Mouse (Mus musculus): Measurements from ENCODE around the gene Pole3.

The Pole3 gene

DNA sequence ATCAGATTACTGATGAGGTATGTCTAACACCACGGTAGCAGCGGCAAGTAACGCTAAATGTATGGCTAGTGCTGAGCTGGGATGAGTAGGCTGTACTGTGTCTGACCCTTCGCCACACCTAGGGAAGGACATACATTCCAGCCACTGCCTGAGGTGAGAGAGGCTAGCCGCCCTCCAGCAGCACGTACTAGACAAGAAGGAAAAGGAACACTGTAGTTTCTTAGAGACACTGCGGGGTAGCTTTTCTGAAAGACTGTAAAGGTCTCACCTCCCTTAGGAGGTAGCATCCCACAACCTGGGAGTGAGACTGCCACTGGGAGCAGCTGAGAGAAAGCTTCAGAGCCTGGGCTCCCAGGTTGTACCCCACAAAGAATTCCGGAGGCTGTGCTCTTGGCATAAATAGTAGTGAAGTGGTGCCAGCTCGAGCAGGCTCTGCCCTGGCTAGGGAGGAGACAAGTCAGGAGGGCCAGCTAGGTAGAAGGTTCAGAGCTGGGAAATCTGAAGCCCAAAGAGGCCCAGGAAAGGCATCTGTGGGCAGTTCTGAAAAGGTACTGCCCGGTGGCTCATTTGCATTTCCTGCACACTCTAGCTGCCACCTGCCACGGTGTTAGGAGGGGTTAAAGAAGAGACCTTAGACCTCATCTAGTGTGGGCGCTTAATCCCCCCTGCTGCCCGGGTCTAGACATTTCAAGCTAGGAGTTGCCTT, 6.3 kb downstream of the Pole3 start:
- DNase-seq (ENCODE audit: low read depth, low spot score): no peak

DNA sequence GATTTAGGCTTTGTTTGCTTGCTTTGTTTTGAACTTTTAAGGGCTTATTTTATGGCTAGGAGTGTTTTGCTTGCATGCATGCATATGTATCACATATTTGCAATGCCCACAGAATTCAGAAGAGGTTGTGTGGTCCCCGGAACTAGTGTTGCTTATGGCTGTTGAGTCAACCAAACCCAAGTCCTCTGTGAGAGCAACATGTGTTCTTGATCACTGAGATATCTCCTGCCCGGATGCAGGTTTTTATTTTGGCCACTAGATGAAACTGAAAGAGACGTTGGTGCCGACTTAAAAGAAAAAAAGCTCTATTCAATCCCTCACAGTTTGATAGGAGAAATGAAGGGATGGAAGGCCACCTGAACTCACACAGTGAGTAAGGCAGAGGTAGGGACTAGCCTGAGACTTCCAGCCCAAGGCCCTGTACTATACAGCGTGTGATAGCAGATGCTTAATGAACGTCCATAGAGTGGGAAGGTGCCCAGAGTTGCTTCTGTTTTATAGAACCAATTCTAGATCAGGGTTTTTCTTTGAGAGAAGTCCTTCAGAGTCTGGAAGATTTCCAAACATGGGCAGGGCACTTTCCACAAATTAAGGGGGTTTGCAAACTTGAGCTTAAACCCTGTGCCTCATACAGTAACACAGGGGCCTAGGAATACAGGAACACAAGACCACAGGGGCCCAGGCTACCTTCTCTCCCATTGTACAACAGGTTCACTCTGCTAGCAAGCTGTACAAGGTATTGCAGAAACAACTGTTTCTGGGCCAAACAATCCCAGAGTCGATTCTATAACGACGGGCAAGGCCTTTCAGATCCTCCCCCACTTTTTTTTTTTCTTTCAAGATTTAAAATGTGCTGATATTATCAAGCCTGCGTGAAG, 7.1 kb downstream of the Pole3 start:
- DNase-seq (ENCODE audit: low read depth, low spot score): no peak

GRCm38 (mm10) chr4:62517046-62517445, 7.8 kb downstream of the Pole3 start:
- DNase-seq (ENCODE audit: low read depth, low spot score): no peak

DNA sequence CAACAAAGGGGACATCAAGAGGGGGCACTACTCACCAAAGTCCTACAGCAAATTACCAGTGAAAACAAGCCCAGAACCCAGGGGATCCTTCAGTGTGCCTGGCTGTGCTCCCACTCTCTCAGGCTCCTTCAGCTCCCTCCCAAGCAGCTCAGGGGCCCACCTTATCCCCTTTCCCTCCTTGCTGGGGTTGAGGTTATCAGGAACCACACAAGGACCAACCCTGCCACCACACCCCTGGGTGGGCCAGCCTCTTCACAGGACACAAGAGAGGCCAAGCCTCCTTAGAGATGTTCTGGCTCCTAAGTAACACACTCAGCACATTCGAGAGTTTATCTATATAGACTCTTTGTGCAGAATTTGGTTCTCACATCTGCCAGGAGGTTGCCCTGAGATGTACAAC, 8.3 kb downstream of the Pole3 start:
- DNase-seq (ENCODE audit: low read depth, low spot score): no peak

DNA sequence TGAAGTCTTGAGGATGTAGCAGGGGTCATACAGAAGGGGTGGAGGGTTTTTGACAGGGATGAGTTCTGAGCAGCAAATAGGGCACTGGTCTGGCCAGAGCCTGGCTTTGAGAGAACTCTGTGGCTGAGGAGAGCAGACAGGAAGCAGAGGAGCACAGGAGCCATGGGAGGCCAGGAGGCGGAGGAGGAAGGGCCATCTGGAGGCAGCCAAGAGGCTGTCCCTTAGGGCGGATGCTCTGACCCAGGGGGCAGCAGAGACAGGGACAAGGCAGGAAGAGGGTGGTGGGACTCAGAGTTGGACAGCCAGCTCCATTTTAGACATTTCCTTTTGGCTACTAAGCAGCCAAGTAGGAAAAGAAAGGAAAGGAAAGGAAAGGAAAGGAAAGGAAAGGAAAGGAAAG, 8.8 kb downstream of the Pole3 start:
- no peak for DNase-seq (ENCODE audit: low read depth, low spot score)

DNA sequence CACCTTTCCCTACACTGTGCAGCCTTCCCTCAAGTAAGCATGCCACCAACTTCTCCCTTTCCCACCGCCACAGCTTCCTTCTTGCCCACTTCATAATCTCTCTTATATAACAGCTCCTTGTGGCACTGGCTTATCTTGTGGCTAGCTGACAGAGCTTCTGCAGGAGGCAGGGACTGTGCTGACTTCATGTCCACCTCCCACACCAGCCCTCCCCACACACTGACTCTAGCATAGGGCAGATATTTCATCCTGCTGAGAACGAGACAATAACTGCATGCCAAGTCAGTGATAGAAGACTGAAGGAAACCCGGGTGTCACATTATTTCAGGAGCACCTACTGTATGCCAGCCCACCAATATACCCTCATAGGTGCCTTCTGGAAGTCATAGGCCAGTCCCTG, 9.4 kb downstream of the Pole3 start:
- DNase-seq (ENCODE audit: low read depth, low spot score): no peak

DNA sequence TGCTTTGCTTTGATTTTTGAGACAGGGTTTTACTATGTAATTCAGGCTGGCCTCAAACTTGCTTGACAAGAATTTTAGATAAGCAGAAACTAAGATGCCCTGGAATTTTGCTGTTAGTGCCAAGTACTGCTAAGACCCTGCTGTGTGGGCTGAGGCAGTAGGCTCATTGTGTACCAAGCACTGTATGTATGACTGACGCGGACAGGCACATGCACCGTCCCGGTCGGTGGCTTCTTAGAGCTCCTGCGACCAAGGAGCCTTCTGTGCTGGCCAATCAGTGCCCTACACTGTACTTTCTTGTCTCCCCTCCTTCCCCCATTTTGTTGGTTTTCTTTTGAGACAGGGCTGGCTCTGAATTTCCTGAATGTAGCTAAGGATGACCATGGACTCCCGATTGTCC, 9.9 kb downstream of the Pole3 start:
- no peak for DNase-seq (ENCODE audit: low read depth, low spot score)

DNA sequence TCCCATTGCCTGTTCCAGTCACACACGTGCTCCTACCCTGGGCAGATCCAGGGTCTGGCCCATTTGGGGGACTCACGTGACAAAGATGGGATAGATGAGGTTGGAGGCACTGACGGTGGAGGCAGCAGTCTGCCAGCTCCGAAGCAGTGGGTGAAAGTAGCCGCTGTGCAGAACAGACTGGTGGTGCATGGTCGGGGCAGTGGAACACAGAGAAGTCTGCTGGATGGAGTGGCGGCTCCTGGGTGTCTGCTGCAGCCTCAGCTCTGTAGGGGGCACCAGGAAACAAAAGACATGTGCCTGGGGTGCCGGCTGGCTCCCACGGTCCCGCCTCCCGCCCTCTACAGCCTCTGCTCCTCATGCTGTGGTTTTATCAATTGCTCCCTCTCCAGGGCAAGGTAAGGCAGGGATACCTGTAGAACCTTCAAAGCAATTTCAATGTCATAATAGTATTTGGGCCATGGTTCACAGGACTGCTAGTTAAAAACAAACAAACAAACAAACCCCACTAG, 10.8 kb downstream of the Pole3 start:
- DNase-seq (ENCODE audit: low read depth, low spot score): no peak

GRCm38 (mm10) chr4:62509946-62510345, 14.9 kb downstream of the Pole3 start:
- DNase-seq (ENCODE audit: low read depth, low spot score): no peak

DNA sequence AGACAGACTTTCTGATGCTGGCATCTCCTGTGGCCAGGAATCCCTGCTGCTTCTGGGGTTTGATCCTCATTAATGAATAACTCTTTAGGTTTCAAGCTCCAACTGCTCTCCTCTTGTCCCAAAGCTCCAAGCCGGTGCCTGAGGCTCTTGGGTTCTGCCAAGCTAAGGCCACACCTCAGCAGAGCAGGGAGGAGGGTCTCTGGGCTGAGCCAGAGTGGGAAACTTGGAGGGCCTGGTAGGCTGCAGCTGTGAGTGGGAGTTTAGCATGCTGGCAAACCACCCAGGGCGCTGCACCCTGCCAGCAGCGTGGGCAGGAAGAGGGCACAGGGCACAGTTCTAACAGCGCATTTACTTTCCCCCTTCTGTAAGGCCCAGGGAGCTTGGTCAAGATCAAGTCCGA, 16.0 kb downstream of the Pole3 start:
- no peak for DNase-seq (ENCODE audit: low read depth, low spot score)

GRCm38 (mm10) chr4:62506798-62507197, 18.1 kb downstream of the Pole3 start:
- no peak for DNase-seq (ENCODE audit: low read depth, low spot score)

- no peak for DNase-seq (ENCODE audit: low read depth, low spot score)
Observed at GRCm38 (mm10) chr4:62505991-62506390, 18.9 kb downstream of the Pole3 start.

DNA sequence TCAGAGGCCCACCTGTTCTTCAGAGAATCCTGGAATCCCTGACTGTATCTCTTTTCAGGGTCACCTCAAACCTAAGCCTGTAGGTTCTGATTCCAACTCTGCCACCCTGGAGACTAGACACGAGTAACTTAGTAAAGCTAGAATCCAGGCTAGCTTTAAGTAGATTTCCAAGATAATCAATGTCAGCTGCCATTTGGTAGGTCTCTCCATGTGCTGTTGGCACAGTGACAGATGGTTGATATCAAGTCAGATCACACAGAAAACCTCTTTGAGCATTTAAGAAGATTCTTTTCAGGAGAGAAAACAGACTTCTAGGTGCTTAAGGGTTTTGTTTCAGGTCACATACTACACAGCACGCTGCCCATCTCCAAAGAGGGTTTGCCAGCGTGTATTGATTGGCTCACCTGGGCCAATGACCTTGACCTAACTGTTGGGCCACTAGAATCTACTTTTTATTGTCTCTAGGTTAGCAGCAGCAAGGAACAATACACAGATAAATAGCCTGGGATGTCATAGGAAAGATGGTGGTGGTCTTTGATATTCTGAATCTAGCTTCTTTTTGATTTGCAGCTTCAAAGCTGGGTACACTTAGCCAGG, 21.4 kb downstream of the Pole3 start, which contains the start of gene Hdhd3:
Gene Hdhd3 (minus strand): TSS at position 94 of the 597 bp plus-strand sequence.
- DNase-seq (ENCODE audit: low read depth, low spot score): no peak

DNA sequence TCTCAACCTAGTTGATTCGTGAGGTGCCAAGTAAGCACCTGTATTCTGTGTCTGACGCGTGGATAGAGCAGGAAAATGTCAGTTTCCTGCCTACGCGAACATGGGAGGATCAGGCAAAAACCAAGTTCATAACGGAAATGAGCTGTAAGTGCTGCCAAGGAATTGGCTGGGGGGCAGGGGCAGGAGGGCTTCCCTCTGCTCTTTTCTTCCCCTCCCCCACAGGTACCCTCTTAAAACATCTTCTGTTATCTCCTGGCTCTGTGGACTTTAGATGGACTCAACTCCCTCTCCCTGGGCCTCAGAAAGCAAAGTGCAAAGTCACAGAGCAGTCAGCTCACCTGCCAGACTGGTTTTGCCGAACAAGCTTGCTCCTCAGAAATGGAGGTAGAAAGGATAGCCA, 21.9 kb downstream of the Pole3 start:
- no peak for DNase-seq (ENCODE audit: low read depth, low spot score)

DNA sequence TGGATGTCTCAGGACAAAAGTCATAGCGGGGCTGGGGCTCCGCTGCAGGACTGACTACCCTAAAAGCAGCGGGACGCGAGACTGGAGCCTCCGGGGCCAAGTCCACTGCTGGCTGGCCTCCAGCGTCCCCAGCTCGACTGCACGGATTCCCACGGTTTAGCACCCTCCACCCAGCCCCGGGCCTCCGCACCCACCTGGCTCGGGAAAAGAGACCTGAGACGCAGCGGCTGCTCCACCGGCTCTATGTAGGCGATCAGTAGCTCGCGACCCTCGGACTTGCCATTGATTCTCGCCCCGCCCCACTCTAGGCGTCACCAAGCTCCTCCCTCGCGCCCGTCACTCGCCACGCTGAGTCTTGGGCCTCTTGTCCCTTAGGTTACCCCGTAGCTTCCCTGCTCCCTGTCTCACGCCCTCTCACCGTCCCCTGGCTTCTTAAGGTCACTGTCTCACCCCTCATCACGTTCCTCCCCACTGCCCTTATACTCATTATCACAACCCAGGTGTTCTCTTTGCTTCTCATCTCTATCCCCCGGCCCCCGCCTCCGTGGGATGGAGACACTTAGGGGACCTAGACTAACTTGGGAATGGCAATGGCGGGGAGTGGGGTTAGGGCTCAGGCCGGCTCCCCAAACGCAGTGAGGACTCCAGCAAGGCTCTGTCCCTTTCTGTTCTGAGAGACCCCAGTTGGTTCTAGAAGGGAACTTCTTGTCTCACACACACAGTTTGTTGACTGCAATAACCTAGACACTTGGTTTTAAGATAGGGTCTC, 22.7 kb downstream of the Pole3 start:
- DNase-seq (ENCODE audit: low read depth, low spot score): peak; percentile 68

- DNase-seq (ENCODE audit: low read depth, low spot score): no peak
Observed at GRCm38 (mm10) chr4:62501534-62501933, 23.3 kb downstream of the Pole3 start.

GRCm38 (mm10) chr4:62500799-62501198, 24.1 kb downstream of the Pole3 start:
- DNase-seq (ENCODE audit: low read depth, low spot score): no peak

DNA sequence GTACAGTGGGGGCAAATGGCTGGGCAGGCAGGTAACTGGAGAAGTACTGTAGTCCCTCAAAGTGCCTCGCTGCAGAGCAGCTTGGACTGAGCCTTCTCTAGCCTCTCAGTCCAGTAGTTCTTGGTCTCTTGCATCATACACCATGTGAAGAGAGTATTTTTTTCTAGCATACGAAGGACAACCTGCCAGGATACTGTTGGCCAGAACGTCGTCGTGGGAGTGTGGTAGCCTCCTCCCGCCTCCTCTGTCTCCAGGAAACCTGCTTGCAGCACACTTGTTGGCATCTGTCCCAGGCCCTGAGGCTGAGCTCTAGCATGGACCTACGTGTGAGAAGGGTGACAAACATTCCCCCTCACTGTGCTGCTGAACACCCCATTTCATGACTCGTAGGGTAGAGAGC, 28.1 kb downstream of the Pole3 start:
- DNase-seq (ENCODE audit: low read depth, low spot score): no peak

GRCm38 (mm10) chr4:62495946-62496345, 28.9 kb downstream of the Pole3 start:
- DNase-seq (ENCODE audit: low read depth, low spot score): no peak

- no peak for DNase-seq (ENCODE audit: low read depth, low spot score)
Observed at GRCm38 (mm10) chr4:62494230-62494629, 30.6 kb downstream of the Pole3 start.

GRCm38 (mm10) chr4:62492682-62493081, 32.2 kb downstream of the Pole3 start:
- DNase-seq (ENCODE audit: low read depth, low spot score): no peak

GRCm38 (mm10) chr4:62487914-62488313, 37.0 kb downstream of the Pole3 start:
- no peak for DNase-seq (ENCODE audit: low read depth, low spot score)
